Mouse (Mus musculus): ENCODE measurements around the gene She. TPM values are rescaled to one million over a fixed set of nuclear protein-coding genes. Genes with fewer than 3 reads are reported as not detected.
"Not testable (repeated sequence)": the region's sequence is repeated elsewhere in the genome, so short reads cannot be mapped to it uniquely, and the experiment has no call there.

She gene
- total and polyA plus RNA-seq, 3 experiments, result not detected

- ATAC-seq (ENCODE audit: extremely low read depth, insufficient number of reproducible peaks, low FRiP score, poor library complexity, severe bottlenecking) (no peak), DNase-seq (ENCODE audit: low spot score) (no peak)
- Histone ChIP-seq H3K9me3 (replicated peaks) (no peaks in the 10 kb centered on the region), H3K27me3 (ENCODE audit: insufficient read depth, low read length) (peaks cover 15% of the 10 kb centered on the region), H3K4me1 (ENCODE audit: insufficient read depth, low read depth, low read length) (no peaks in the 10 kb centered on the region), H3K36me3 (replicated peaks) (no peaks in the 10 kb centered on the region), H3K4me3 (ENCODE audit: low read depth, low read length) (no peak overlapping the region)
- TF ChIP-seq GATA1 (IDR thresholded peaks at IDR 0.05; ENCODE audit: borderline replicate concordance, low read length) (no peak), GATA2 (IDR thresholded peaks at IDR 0.05; ENCODE audit: borderline replicate concordance, low read depth, low read length) (no peak), CTCF (IDR thresholded peaks at IDR 0.05; ENCODE audit: low read depth, low read length) (no peak), POLR2AphosphoS5 (IDR thresholded peaks at IDR 0.05; ENCODE audit: insufficient replicate concordance, low read depth, low read length) (no peak), TAL1 (conservative IDR thresholded peaks at IDR 0.05; ENCODE audit: low read depth, low read length) (no peak)
These were observed 36.6 kb upstream of the She start for GRCm38 (mm10) chr3:89794616-89795015.

DNA sequence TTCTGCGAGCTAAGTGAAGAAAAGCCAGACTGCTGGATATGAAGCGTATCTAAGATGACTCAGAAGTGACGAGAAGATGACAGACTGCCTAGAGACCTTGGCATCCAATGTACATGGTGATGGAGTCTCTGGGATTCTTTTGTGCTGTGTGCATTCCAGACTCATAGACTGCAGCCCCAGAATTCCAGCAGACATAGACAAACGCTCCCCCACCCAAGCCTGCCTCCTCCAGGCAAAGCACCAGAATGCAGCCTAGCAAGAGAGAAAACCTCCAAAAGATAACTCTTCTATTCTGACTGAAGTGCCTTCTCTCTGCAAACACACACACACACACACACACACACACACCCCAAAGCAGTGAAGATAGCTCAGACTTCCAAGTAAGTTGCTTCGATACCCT lies 35.4 kb upstream of the She start:
- no peak for ATAC-seq (ENCODE audit: extremely low read depth, insufficient number of reproducible peaks, low FRiP score, poor library complexity, severe bottlenecking)
- TF ChIP-seq CTCF (IDR thresholded peaks at IDR 0.05; ENCODE audit: low read depth, low read length), result no peak; the same call in 1 of the 2 replicates
- TF ChIP-seq GATA1 (IDR thresholded peaks at IDR 0.05; ENCODE audit: borderline replicate concordance, low read length), result no peak
- no peak for TF ChIP-seq POLR2AphosphoS5 (IDR thresholded peaks at IDR 0.05; ENCODE audit: insufficient replicate concordance, low read depth, low read length)
- TF ChIP-seq TAL1 (conservative IDR thresholded peaks at IDR 0.05; ENCODE audit: low read depth, low read length), result no peak
- TF ChIP-seq GATA2 (IDR thresholded peaks at IDR 0.05; ENCODE audit: borderline replicate concordance, low read depth, low read length), result no peak
- Histone ChIP-seq H3K9me3 (replicated peaks) (no peaks in the 10 kb centered on the region), H3K27me3 (ENCODE audit: insufficient read depth, low read length) (peaks cover 15% of the 10 kb centered on the region), H3K36me3 (replicated peaks) (no peaks in the 10 kb centered on the region), H3K4me1 (ENCODE audit: insufficient read depth, low read depth, low read length) (no peaks in the 10 kb centered on the region), H3K4me3 (ENCODE audit: low read depth, low read length) (no peak overlapping the region)
- no peak for DNase-seq (ENCODE audit: low spot score)

DNA sequence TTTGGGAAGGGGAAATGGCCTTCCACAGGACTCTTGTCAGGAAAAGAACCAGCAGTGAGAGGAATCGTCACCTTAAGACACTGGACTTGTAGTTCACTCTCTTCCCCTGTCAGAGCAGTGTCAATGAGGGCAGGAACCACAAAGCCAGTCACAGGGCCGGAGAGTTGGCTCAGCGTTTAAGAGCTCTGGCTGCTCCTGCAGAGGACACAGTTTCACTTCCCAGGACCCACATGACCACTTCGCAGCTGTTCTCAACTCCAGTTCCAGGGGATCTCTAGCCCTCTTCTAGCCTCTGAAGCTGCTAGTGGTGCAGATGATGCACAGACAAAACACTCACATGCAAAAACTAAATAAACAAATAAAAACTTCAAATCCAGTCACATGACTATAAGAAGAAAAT lies 34.8 kb upstream of the She start:
- Histone ChIP-seq H3K4me1 (ENCODE audit: insufficient read depth, low read depth, low read length) (no peaks in the 10 kb centered on the region), H3K4me3 (ENCODE audit: low read depth, low read length) (no peak overlapping the region), H3K36me3 (replicated peaks) (no peaks in the 10 kb centered on the region), H3K27me3 (ENCODE audit: insufficient read depth, low read length) (peaks cover 15% of the 10 kb centered on the region), H3K9me3 (replicated peaks) (no peaks in the 10 kb centered on the region)
- TF ChIP-seq POLR2AphosphoS5 (IDR thresholded peaks at IDR 0.05; ENCODE audit: insufficient replicate concordance, low read depth, low read length) (no peak), GATA1 (IDR thresholded peaks at IDR 0.05; ENCODE audit: borderline replicate concordance, low read length) (no peak), GATA2 (IDR thresholded peaks at IDR 0.05; ENCODE audit: borderline replicate concordance, low read depth, low read length) (no peak), CTCF (IDR thresholded peaks at IDR 0.05; ENCODE audit: low read depth, low read length) (no peak), TAL1 (conservative IDR thresholded peaks at IDR 0.05; ENCODE audit: low read depth, low read length) (no peak)
- no peak for DNase-seq (ENCODE audit: low spot score)
- no peak for ATAC-seq (ENCODE audit: extremely low read depth, insufficient number of reproducible peaks, low FRiP score, poor library complexity, severe bottlenecking)

DNA sequence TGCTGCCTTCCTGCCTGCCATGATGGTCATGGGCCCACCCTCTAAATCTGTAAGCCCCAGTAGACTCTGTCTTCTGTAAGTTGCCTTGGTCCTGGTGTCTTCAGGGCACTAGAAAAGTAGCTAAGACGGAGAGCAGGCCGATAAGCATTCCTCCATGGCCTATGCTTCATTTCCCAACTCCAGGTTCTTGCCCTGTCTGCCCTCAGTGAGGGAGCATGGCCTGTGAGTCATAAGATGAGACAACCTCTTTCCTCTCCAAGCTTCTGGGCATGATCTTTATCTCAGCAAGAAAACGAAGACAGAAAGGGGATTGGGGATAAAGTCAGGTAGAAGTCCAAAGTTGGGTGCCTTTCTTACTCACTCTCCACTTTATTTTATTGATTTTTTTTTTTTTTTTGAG lies 32.7 kb upstream of the She start:
- H3K9me3 ChIP-seq (replicated peaks), result no peaks in the 10 kb centered on the region
- ATAC-seq (ENCODE audit: extremely low read depth, insufficient number of reproducible peaks, low FRiP score, poor library complexity, severe bottlenecking), result no peak
- no peaks in the 10 kb centered on the region for H3K4me1 ChIP-seq (ENCODE audit: insufficient read depth, low read depth, low read length)
- no peaks in the 10 kb centered on the region for H3K36me3 ChIP-seq (replicated peaks)
- H3K27me3 ChIP-seq (ENCODE audit: insufficient read depth, low read length), result peaks cover 15% of the 10 kb centered on the region
- no peak for DNase-seq (ENCODE audit: low spot score)
- H3K4me3 ChIP-seq (ENCODE audit: low read depth, low read length), result no peak overlapping the region
- TF ChIP-seq GATA2 (IDR thresholded peaks at IDR 0.05; ENCODE audit: borderline replicate concordance, low read depth, low read length) (no peak), POLR2AphosphoS5 (IDR thresholded peaks at IDR 0.05; ENCODE audit: insufficient replicate concordance, low read depth, low read length) (no peak)

GRCm38 (mm10) chr3:89799476-89799875 lies 31.7 kb upstream of the She start:
- H3K4me3 ChIP-seq (ENCODE audit: low read depth, low read length), result no peak overlapping the region
- peaks cover 15% of the 10 kb centered on the region for H3K27me3 ChIP-seq (ENCODE audit: insufficient read depth, low read length)
- H3K4me1 ChIP-seq (ENCODE audit: insufficient read depth, low read depth, low read length), result no peaks in the 10 kb centered on the region
- DNase-seq (ENCODE audit: low spot score), result no peak
- ATAC-seq (ENCODE audit: extremely low read depth, insufficient number of reproducible peaks, low FRiP score, poor library complexity, severe bottlenecking), result no peak
- H3K9me3 ChIP-seq (replicated peaks), result no peaks in the 10 kb centered on the region
- H3K36me3 ChIP-seq (replicated peaks), result no peaks in the 10 kb centered on the region
- TF ChIP-seq TAL1 (conservative IDR thresholded peaks at IDR 0.05; ENCODE audit: low read depth, low read length), result no peak
- TF ChIP-seq POLR2AphosphoS5 (IDR thresholded peaks at IDR 0.05; ENCODE audit: insufficient replicate concordance, low read depth, low read length), result no peak
- no peak for TF ChIP-seq GATA2 (IDR thresholded peaks at IDR 0.05; ENCODE audit: borderline replicate concordance, low read depth, low read length)
- TF ChIP-seq GATA1 (IDR thresholded peaks at IDR 0.05; ENCODE audit: borderline replicate concordance, low read length), result no peak
- TF ChIP-seq CTCF (IDR thresholded peaks at IDR 0.05; ENCODE audit: low read depth, low read length), result no peak

DNA sequence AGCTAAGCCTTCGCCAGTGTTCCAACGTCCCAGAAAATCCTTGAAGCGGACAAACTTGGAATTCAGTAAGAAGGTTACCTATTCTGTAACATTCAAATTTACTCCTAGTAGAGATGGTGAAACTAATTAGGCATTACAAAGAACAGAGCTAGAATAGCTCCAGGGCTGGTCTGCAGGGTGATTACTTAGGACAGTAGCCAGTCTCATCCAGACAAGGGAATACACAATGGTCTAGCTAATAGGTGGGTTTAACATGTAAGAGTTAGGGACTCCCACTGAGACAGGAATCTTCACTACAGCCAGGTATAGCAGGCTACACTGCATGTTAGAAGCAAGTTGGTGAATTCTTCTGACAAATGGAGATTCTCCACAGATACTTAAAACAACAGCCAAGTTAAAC lies 31.1 kb upstream of the She start:
- not testable (repeated sequence) for H3K9me3 ChIP-seq (replicated peaks); H3K36me3 ChIP-seq (replicated peaks); ATAC-seq (ENCODE audit: extremely low read depth, insufficient number of reproducible peaks, low FRiP score, poor library complexity, severe bottlenecking); DNase-seq (ENCODE audit: low spot score); H3K4me3 ChIP-seq (ENCODE audit: low read depth, low read length); H3K4me1 ChIP-seq (ENCODE audit: insufficient read depth, low read depth, low read length)
- peaks cover 12% of the 10 kb centered on the region for H3K27me3 ChIP-seq (ENCODE audit: insufficient read depth, low read length)

DNA sequence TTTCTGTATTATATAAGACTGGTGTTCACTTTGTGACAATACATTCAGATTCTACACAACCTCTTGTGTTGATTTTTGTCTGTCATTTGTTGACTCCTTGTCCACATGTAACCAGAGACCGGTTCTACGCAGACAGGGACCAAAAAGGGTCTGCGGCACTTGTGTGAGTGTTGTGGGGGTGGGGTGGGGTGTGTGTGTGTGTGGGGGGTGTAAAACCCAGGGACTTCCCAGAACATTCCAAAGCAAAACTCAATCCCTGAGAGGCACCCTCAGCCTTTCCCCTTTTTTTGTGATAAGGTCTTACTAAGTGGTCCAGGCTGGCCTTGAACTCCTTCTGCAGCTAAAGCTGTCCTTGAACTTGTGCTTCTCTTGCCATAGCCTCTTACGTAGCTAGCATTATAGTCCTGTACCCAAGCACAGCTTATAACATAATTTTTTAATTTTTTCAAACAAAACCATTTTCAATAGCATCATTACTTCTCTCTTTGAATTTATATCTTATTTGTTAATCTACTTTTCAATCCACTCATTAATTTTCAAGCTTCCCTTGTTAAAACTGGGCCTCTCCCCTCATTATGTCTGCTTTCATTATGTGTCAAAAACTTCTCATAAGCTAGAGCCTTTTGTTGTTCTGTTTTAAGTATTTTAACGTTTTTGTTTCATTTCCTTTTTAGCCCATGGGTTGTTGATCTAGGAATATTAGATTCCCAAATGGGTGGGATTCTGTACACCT lies 30.2 kb upstream of the She start:
- no peaks in the 10 kb centered on the region for H3K9me3 ChIP-seq (replicated peaks)
- no peak overlapping the region for H3K4me3 ChIP-seq (ENCODE audit: low read depth, low read length)
- no peaks in the 10 kb centered on the region for H3K36me3 ChIP-seq (replicated peaks)
- DNase-seq (ENCODE audit: low spot score) (no peak), ATAC-seq (ENCODE audit: extremely low read depth, insufficient number of reproducible peaks, low FRiP score, poor library complexity, severe bottlenecking) (no peak)
- H3K27me3 ChIP-seq (ENCODE audit: insufficient read depth, low read length), result peaks cover 7% of the 10 kb centered on the region; the same call in 1 of the 2 replicates
- no peaks in the 10 kb centered on the region for H3K4me1 ChIP-seq (ENCODE audit: insufficient read depth, low read depth, low read length)
- TF ChIP-seq POLR2AphosphoS5 (IDR thresholded peaks at IDR 0.05; ENCODE audit: insufficient replicate concordance, low read depth, low read length) (no peak), GATA1 (IDR thresholded peaks at IDR 0.05; ENCODE audit: borderline replicate concordance, low read length) (no peak), GATA2 (IDR thresholded peaks at IDR 0.05; ENCODE audit: borderline replicate concordance, low read depth, low read length) (no peak), TAL1 (conservative IDR thresholded peaks at IDR 0.05; ENCODE audit: low read depth, low read length) (no peak), CTCF (IDR thresholded peaks at IDR 0.05; ENCODE audit: low read depth, low read length) (no peak)

All from G1E (cell line).